Comparison of ENCODE assay signal across 7 mouse cellular contexts in genomic region chr14:25472981-25473649, GRCm38 (mm10). TPM values are rescaled to one million over a fixed set of nuclear protein-coding genes. Genes with fewer than 3 reads are reported as not detected.
DNase-seq lines count a peak whose midpoint lies in the region; ATAC-seq and TF ChIP-seq lines count a peak whose summit lies in the region.

No protein-coding gene starts in this region.

- no peak overlapping the region for H3K27ac ChIP-seq in MEL (ENCODE audit: control insufficient read depth, low read depth, low read length)
- H3K27ac ChIP-seq in embryonic facial prominence, embryonic 11.5 days (replicated peaks; ENCODE audit: low read depth, low read length), result peak overlapping the region; percentile 28; the same call in 1 of the 2 replicates
- H3K27ac ChIP-seq in hindbrain, embryonic 15.5 days (replicated peaks), result peak overlapping the region; percentile 45; the same call in 1 of the 2 replicates
- H3K27ac ChIP-seq in liver, embryonic 11.5 days (ENCODE audit: low read depth, low read length), result peak overlapping the region; percentile 13; the same call in 1 of the 2 replicates

- WGBS in embryonic facial prominence, embryonic 11.5 days, result 49% methylated on average over 6 of the region's 6 CpGs
- 45% methylated on average over 6 of the region's 6 CpGs for WGBS in hindbrain, embryonic 15.5 days
- 48% methylated on average over 6 of the region's 6 CpGs for WGBS in liver, embryonic 11.5 days

- TF ChIP-seq EP300 in MEL (IDR thresholded peaks at IDR 0.05; ENCODE audit: low read depth in 1 of 2, low read length in 2 of 2), result no peak

- no peaks in the 10 kb centered on the region for H3K27me3 ChIP-seq in MEL (ENCODE audit: control insufficient read depth in 1 of 2, insufficient read depth in 2 of 2, low read length in 2 of 2)
- H3K27me3 ChIP-seq in embryonic facial prominence, embryonic 11.5 days (ENCODE audit: control insufficient read depth, insufficient read depth, low read length), result no peaks in the 10 kb centered on the region
- H3K27me3 ChIP-seq in hindbrain, embryonic 15.5 days, result no peaks in the 10 kb centered on the region
- H3K27me3 ChIP-seq in liver, embryonic 11.5 days (replicated peaks; ENCODE audit: control insufficient read depth, insufficient read depth, low read length), result no peaks in the 10 kb centered on the region

- no peaks in the 10 kb centered on the region for H3K9me3 ChIP-seq in MEL (replicated peaks; ENCODE audit: insufficient read depth, low read length)
- H3K9me3 ChIP-seq in embryonic facial prominence, embryonic 11.5 days (replicated peaks; ENCODE audit: control insufficient read depth, low read length), result no peaks in the 10 kb centered on the region
- H3K9me3 ChIP-seq in hindbrain, embryonic 15.5 days, result no peaks in the 10 kb centered on the region
- no peaks in the 10 kb centered on the region for H3K9me3 ChIP-seq in liver, embryonic 11.5 days (ENCODE audit: control insufficient read depth, low read length)

- peak; percentile 64 for DNase-seq in MEL (ENCODE audit: low read depth, low spot score)
- DNase-seq in embryonic facial prominence, embryonic 11.5 days (ENCODE audit: low spot score), result no peak
- no peak for DNase-seq in liver, embryonic 11.5 days (ENCODE audit: low spot score)
- DNase-seq in naive thymus-derived CD4-positive, alpha-beta T cell, adult 2 months (ENCODE audit: low read depth), result peak; percentile 64
- no peak for DNase-seq in adrenal gland, postnatal 36 days
- no peak for DNase-seq in adrenal gland, postnatal 10 days

- no peak overlapping the region for H3K4me2 ChIP-seq in embryonic facial prominence, embryonic 11.5 days (ENCODE audit: low read depth, low read length)
- H3K4me2 ChIP-seq in hindbrain, embryonic 15.5 days, result no peak overlapping the region
- H3K4me2 ChIP-seq in liver, embryonic 11.5 days, result no peak overlapping the region

- TF ChIP-seq CTCF in MEL (IDR thresholded peaks at IDR 0.05 in 2 of 3, conservative IDR thresholded peaks at IDR 0.05 in 1 of 3; ENCODE audit: control insufficient read depth in 1 of 3, insufficient read depth in 1 of 3, low read depth in 2 of 3, low read length in 3 of 3, poor library complexity in 1 of 3, severe bottlenecking in 1 of 3), result no peak

- H3K4me1 ChIP-seq in MEL (ENCODE audit: control insufficient read depth in 1 of 2, insufficient read depth in 2 of 2, low read length in 2 of 2), result peaks cover 10 to 34% of the 10 kb centered on the region in 2 experiments
- peaks cover 18% of the 10 kb centered on the region for H3K4me1 ChIP-seq in embryonic facial prominence, embryonic 11.5 days (ENCODE audit: control insufficient read depth, insufficient read depth, low read length)
- H3K4me1 ChIP-seq in hindbrain, embryonic 15.5 days (replicated peaks), result peaks cover 98% of the 10 kb centered on the region
- H3K4me1 ChIP-seq in liver, embryonic 11.5 days (replicated peaks; ENCODE audit: control insufficient read depth, insufficient read depth, low read length), result peaks cover 90% of the 10 kb centered on the region

- ATAC-seq in embryonic facial prominence, embryonic 11.5 days (replicated peaks; ENCODE audit: insufficient number of reproducible peaks, low FRiP score, low TSS enrichment, low read depth), result no peak
- ATAC-seq in hindbrain, embryonic 15.5 days (ENCODE audit: low FRiP score, low read depth), result no peak
- ATAC-seq in liver, embryonic 11.5 days (replicated peaks; ENCODE audit: low FRiP score), result 0 out of 2 replicates have a peak, but pooled peaks have one; percentile 5

- H3K4me3 ChIP-seq in MEL (ENCODE audit: control insufficient read depth in 1 of 2, insufficient read depth in 1 of 2, low read depth in 2 of 2, low read length in 2 of 2), result no peak overlapping the region
- H3K4me3 ChIP-seq in embryonic facial prominence, embryonic 11.5 days (ENCODE audit: low read depth, low read length), result no peak overlapping the region
- no peak overlapping the region for H3K4me3 ChIP-seq in hindbrain, embryonic 15.5 days
- H3K4me3 ChIP-seq in liver, embryonic 11.5 days (ENCODE audit: low read depth, low read length), result no peak overlapping the region

- H3K9ac ChIP-seq in MEL (ENCODE audit: control insufficient read depth, low read depth, low read length, poor library complexity, severe bottlenecking), result no peak overlapping the region
- no peak overlapping the region; the same call in 1 of the 2 replicates for H3K9ac ChIP-seq in embryonic facial prominence, embryonic 11.5 days (replicated peaks; ENCODE audit: low read length)
- H3K9ac ChIP-seq in hindbrain, embryonic 15.5 days, result no peak overlapping the region
- 0 out of 2 replicates have a peak overlapping the region, but pooled peaks have one; percentile 27 for H3K9ac ChIP-seq in liver, embryonic 11.5 days (ENCODE audit: low read depth, low read length)

- no peak for TF ChIP-seq RAD21 in MEL (IDR thresholded peaks at IDR 0.05; ENCODE audit: low read depth, low read length)

- H3K36me3 ChIP-seq in MEL (ENCODE audit: control insufficient read depth in 1 of 2, insufficient read depth in 2 of 2, low read length in 2 of 2), result peaks cover 0 to 15% of the 10 kb centered on the region in 2 experiments; a peak in 2 of 4 replicates
- H3K36me3 ChIP-seq in embryonic facial prominence, embryonic 11.5 days (replicated peaks; ENCODE audit: control insufficient read depth, insufficient read depth, low read depth, low read length), result no peaks in the 10 kb centered on the region
- H3K36me3 ChIP-seq in hindbrain, embryonic 15.5 days, result no peaks in the 10 kb centered on the region
- H3K36me3 ChIP-seq in liver, embryonic 11.5 days (ENCODE audit: control insufficient read depth, insufficient read depth, low read length), result no peaks in the 10 kb centered on the region

- no peaks in the 10 kb centered on the region; the same call in 1 of the 2 replicates for H3K79me2 ChIP-seq in MEL (ENCODE audit: control insufficient read depth, insufficient read depth, low read length, poor library complexity)

- TF ChIP-seq POLR2A in MEL (IDR thresholded peaks at IDR 0.05; ENCODE audit: control insufficient read depth in 1 of 2, insufficient read depth in 1 of 2, low read depth in 1 of 2, low read length in 2 of 2, poor library complexity in 1 of 2), result no peak

TF ChIP-seq in MEL, 35 proteins besides CTCF, POLR2A, EP300 and RAD21:
- no peak for TF ChIP-seq USF1 (IDR thresholded peaks at IDR 0.05; ENCODE audit: low read depth, low read length)
- no peak for TF ChIP-seq POLR2AphosphoS5 (IDR thresholded peaks at IDR 0.05; ENCODE audit: borderline replicate concordance, low read depth, low read length)
- TF ChIP-seq GATA1 (IDR thresholded peaks at IDR 0.05; ENCODE audit: low read depth, low read length), result no peak
- TF ChIP-seq POLR2AphosphoS2 (IDR thresholded peaks at IDR 0.05; ENCODE audit: low read length), result no peak
- TF ChIP-seq MYB (IDR thresholded peaks at IDR 0.05; ENCODE audit: low read depth, low read length), result no peak
- no peak for TF ChIP-seq UBTF (IDR thresholded peaks at IDR 0.05; ENCODE audit: borderline replicate concordance, insufficient read depth, low read depth, low read length)
- peak; percentile 63; the same call in 1 of the 2 replicates for TF ChIP-seq MYC (IDR thresholded peaks at IDR 0.05; ENCODE audit: low read depth, low read length)
- TF ChIP-seq MAX (IDR thresholded peaks at IDR 0.05; ENCODE audit: low read length), result peak; percentile 56; the same call in 1 of the 2 replicates

RNA-seq across cellular contexts. Expression of gene Zmiz1, which starts 14.1 kb away (rescaled TPM):
- 2.7 and 3.7 TPM in 2 replicates for total RNA-seq in MEL (2012; rRNA removed)
- 10 to 100 TPM in 1 of 2 experiments, not detected in 1; 19.9 TPM for polyA plus RNA-seq in MEL (2012; ENCODE audit: insufficient read depth in 1 of 2, insufficient read length in 2 of 2, low read depth in 1 of 2, low replicate concordance in 2 of 2, missing spikeins in 1 of 2)
- polyA plus RNA-seq in embryonic facial prominence, embryonic 11.5 days (2014; fragmentation: Nextera tagmentation; extraction: Ambion mirVana), result 27.7 and 34.0 TPM in 2 replicates
- polyA plus RNA-seq in hindbrain, embryonic 15.5 days (2015; fragmentation: Nextera tagmentation; extraction: Ambion mirVana), result 70.9 and 72.6 TPM in 2 replicates
- polyA plus RNA-seq in liver, embryonic 11.5 days (2014; fragmentation: Nextera tagmentation; extraction: Ambion mirVana), result 27.5 and 31.0 TPM in 2 replicates
- 100 to 1,000 TPM in 1 of 2 experiments, 10 to 100 TPM in 1; 98.2 to 143 TPM for total RNA-seq in adrenal gland, postnatal 36 days (2021)
- 10 to 100 TPM; 63.8 to 73.3 TPM for total RNA-seq in adrenal gland, postnatal 10 days (2021)

Comparison
In these comparisons a context has a peak if more than half of its experiments do, and no peak if none do; other contexts are left out.
1. DNase-seq: peak in MEL (single experiment) and naive thymus-derived CD4-positive, alpha-beta T cell, adult 2 months (single experiment); none in embryonic facial prominence, embryonic 11.5 days (single experiment), liver, embryonic 11.5 days (single experiment), adrenal gland, postnatal 36 days (0 of 2) and adrenal gland, postnatal 10 days (single experiment).